Mouse (Mus musculus): ENCODE measurements at regions not wholly inside any gene's neighbourhood (a gene's known extent, or its start where the extent isn't known, plus 50 kb on each side); places are given as distances from the start of the nearest gene placed in this dataset.

GRCm38 (mm10) chr14:120102010-120102748 lies 59.9 kb upstream of the Oxgr1 start:
- no peak for DNase-seq

GRCm38 (mm10) chr14:120102749-120103142 lies 60.5 kb upstream of the Oxgr1 start:
- DNase-seq, result no peak

- no peak for DNase-seq
Measured at GRCm38 (mm10) chr14:120109846-120110245, 67.6 kb upstream of the Oxgr1 start.

- DNase-seq, result no peak
Measured at GRCm38 (mm10) chr14:120113316-120113715, 71.1 kb upstream of the Oxgr1 start.

GRCm38 (mm10) chr14:120118582-120118981 lies 76.3 kb upstream of the Oxgr1 start:
- DNase-seq, result no peak

- DNase-seq, result no peak
Measured at GRCm38 (mm10) chr14:120119094-120119501, 76.9 kb upstream of the Oxgr1 start.

GRCm38 (mm10) chr14:120119506-120119905 lies 77.3 kb upstream of the Oxgr1 start:
- no peak for DNase-seq

GRCm38 (mm10) chr14:120120261-120120660 lies 78.0 kb upstream of the Oxgr1 start:
- no peak for DNase-seq

GRCm38 (mm10) chr14:120125315-120125714 lies 83.1 kb upstream of the Oxgr1 start:
- no peak for DNase-seq

- no peak for DNase-seq
Measured at GRCm38 (mm10) chr14:120127481-120127880, 85.2 kb upstream of the Oxgr1 start.

GRCm38 (mm10) chr14:120134346-120135008 lies 92.2 kb upstream of the Oxgr1 start:
- DNase-seq, result no peak

GRCm38 (mm10) chr14:120135198-120135597 lies 93.0 kb upstream of the Oxgr1 start:
- DNase-seq, result no peak

- DNase-seq, result no peak
Measured at GRCm38 (mm10) chr14:120136736-120137135, 94.5 kb upstream of the Oxgr1 start.

GRCm38 (mm10) chr14:120137680-120138136 lies 95.5 kb upstream of the Oxgr1 start:
- DNase-seq, result peak; percentile 96

GRCm38 (mm10) chr14:120138546-120138945 lies 96.3 kb upstream of the Oxgr1 start:
- no peak for DNase-seq

- no peak for DNase-seq
Measured at GRCm38 (mm10) chr14:120139256-120139655, 97.0 kb upstream of the Oxgr1 start.

- DNase-seq, result no peak
Measured at GRCm38 (mm10) chr14:120139671-120140071, 97.4 kb upstream of the Oxgr1 start.

- DNase-seq, result no peak
Measured at GRCm38 (mm10) chr14:120140211-120140610, 98.0 kb upstream of the Oxgr1 start.

- no peak for DNase-seq
Measured at GRCm38 (mm10) chr14:120140791-120141747, 98.8 kb upstream of the Oxgr1 start.

- DNase-seq, result no peak
Measured at GRCm38 (mm10) chr14:120142281-120142680, 100.0 kb upstream of the Oxgr1 start.

GRCm38 (mm10) chr14:120144451-120144850 lies 102.2 kb upstream of the Oxgr1 start:
- no peak for DNase-seq

GRCm38 (mm10) chr14:120146312-120146711 lies 104.1 kb upstream of the Oxgr1 start:
- DNase-seq, result no peak
